Mouse (Mus musculus) G1E-ER4 (cell line): Measurements from ENCODE around the gene Gm4969. TPM values are rescaled to one million over a fixed set of nuclear protein-coding genes. Genes with fewer than 3 reads are reported as not detected.

Source experiments
- GATA1 ChIP-seq: IDR thresholded peaks from one replicate; pipeline ENCODE4 v1.8.0; 2012; ENCODE audit warnings: low read length, inconsistent platforms
- polyA plus RNA-seq: library from polyadenylated mRNA; stranded (reverse); fragments of >175 nt; gene quantifications from 2 replicates; pipeline ENCODE4 v1.2.3, GENCODE M21; 2012

Gene Gm4969
- polyA plus RNA-seq, 1 experiment: not detected

GRCm38 (mm10) chr7:19104486-19104885, 13.7 kb downstream of the Gm4969 start:
- TF ChIP-seq GATA1: no peak

DNA sequence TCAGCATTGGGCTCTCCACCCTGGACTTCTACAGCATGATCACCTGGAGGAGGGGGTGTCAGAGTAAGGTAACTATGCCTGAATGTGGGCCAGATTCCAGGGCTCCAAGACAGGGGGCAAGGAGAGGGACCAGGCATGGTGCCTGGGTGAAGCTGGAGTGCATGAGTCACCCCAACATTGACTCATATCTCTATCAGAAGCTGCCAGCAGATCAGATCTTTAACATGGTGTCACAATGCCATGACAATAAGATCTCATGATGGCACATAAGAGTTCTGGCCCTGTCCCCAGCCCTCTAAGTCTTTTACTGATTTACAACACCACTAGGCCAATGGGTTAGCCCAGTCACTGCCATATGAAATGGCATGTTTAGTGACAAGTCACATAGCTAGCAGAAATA, 14.4 kb downstream of the Gm4969 start:
- no peak for TF ChIP-seq GATA1

GRCm38 (mm10) chr7:19100290-19100689, 17.9 kb downstream of the Gm4969 start:
- TF ChIP-seq GATA1: no peak

DNA sequence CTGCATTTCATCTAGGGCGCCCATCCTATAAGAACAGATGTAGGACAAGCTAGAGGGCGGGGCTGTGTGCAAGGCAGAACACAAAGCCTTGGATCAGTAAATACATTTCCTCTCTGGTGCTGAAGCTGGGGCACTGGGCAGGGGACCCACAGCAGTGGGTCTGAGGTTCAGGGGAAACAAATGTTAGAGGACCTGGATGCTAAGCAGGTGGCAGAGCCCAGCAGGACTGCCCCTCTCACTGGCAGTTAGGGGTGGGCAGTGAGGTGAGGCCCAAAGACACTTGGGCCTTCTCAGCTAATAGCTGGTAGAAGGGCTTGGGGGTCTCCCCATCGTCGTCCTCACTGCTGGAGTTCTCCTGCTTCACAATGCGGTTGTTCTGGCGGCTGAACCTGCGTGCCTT, 19.4 kb downstream of the Gm4969 start:
- no peak for TF ChIP-seq GATA1

DNA sequence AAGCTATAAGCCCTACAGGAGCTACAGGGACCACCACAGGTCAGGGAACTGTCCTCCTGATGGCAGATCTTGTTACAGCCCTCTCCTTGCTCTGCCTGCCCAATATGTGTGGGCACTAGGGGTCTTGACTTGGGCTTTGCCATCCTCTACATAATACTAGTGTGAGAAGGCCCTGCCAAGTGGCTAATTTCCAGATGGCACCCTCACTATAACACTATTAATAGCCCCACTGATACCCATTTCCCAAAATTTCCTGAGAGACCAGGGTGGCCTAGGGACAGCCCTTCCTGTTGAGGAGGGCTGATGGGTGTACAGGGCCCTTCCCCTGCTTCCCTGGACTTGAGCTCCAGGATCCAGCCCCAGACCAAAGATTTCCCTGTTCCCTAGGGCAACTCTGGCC, 20.3 kb downstream of the Gm4969 start:
- TF ChIP-seq GATA1: no peak

GRCm38 (mm10) chr7:19097217-19097616, 21.0 kb downstream of the Gm4969 start:
- TF ChIP-seq GATA1: no peak

- TF ChIP-seq GATA1: no peak
These were observed 21.7 kb downstream of the Gm4969 start for GRCm38 (mm10) chr7:19096421-19096976.

DNA sequence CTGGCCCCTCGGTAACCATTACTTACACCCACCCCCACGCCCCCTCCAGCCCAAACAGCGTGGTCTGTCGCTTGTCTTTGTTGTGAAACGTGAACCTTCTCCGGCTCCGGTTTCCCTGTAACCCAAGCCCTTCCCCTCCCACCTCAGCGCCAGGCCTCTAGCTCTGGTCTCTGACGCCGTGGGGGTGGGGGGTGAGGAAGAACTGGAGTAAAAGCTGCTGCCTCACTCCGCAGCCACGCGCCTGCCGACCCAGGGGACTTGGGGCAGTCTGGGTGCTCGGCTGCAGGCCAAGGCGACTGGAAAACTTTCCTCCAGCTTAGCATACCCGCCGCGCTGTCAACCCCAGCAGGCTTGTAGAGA, 22.4 kb downstream of the Gm4969 start:
- TF ChIP-seq GATA1: no peak

- TF ChIP-seq GATA1: no peak
These were observed 23.1 kb downstream of the Gm4969 start for GRCm38 (mm10) chr7:19094826-19095750.

DNA sequence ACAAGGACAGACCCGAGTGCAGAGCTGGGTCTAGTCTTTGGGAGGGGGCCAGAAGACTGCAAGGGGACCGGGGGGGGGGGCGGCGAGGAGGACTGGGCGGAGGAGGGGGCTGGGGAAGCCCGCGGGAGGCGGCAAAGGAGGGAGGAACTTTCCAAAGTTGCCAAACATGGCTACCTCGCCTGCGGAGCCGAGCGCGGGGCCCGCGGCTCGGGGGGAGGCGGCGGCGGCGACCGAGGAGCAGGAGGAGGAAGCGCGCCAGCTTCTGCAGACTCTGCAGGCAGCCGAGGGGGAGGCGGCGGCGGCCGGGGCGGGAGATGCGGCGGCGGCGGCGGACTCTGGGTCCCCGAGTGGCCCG, 23.7 kb downstream of the Gm4969 start, which contains the start of gene Six5:
TSS of gene Six5 (plus strand) at position 124 of the 355 bp plus-strand sequence.
- TF ChIP-seq GATA1: no peak

DNA sequence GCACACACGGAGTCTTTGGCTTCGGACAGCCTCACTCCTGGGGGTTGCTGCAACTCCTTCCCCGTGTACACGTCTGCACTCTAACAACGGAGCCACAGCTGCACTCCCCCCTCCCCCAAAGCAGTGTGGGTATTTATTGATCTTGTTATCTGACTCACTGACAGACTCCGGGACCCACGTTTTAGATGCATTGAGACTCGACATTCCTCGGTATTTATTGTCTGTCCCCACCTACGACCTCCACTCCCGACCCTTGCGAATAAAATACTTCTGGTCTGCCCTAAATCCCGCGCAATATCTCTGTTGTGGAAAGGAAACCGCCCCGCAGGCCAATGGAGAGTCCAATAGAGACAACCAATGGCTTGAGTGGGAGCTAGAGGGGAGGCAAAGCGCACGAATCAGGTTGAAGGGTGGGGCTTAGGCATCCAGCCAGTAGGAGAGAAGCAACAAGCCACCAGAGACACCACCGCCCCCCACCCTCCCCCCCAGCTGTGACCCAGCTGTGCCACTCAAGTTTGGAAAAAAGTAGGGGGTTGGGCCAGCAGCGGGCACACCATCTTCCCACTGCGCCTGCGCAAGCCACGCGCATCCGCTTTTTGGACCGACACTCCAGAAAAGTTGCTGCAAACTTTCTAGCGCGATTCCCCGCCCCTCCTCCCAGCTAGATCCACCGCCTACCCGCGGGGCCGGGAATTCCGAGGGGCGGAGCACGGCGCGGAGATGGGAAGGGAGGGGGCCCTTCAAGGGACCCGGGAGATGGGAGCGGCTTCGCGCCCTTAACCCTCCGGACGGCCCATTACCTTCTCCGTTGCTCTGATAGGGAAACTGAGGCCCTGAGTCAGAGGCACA, 24.4 kb downstream of the Gm4969 start:
- no peak for TF ChIP-seq GATA1

DNA sequence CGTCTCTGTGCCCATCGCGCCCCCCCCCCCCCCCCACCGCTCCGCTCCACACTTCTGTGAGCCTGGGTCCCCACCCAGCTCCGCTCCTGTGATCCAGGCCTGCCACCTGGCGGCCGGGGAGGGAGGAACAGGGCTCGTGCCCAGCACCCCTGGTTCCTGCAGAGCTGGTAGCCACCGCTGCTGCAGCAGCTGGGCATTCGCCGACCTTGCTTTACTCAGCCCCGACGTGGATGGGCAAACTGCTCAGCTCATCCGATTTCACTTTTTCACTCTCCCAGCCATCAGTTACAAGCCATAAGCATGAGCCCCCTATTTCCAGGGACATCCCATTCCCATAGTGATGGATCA, 25.0 kb downstream of the Gm4969 start:
- no peak for TF ChIP-seq GATA1

- TF ChIP-seq GATA1: no peak
These were observed 25.6 kb downstream of the Gm4969 start for GRCm38 (mm10) chr7:19092381-19093173.

DNA sequence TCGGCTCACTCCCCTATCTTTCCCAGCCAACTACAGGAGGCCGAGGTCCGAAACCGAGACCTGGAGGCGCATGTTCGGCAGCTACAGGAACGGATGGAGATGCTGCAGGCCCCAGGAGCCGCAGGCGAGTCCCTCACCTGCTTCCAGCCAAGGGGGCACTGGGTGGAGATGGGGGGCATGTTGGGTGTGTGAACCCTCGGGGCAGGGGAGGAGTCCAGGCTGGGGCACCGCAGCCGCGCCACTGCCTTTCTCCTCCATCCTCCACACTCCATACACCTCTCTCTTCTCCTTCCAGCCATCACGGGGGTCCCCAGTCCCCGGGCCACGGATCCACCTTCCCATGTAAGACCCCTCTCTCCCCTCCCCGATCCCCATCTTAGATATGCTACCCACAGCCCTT, 26.3 kb downstream of the Gm4969 start:
- TF ChIP-seq GATA1: no peak

GRCm38 (mm10) chr7:19088813-19089212, 29.4 kb downstream of the Gm4969 start:
- TF ChIP-seq GATA1: no peak
